Mouse (Mus musculus): ENCODE data around the gene 1700018B08Rik.

DNA sequence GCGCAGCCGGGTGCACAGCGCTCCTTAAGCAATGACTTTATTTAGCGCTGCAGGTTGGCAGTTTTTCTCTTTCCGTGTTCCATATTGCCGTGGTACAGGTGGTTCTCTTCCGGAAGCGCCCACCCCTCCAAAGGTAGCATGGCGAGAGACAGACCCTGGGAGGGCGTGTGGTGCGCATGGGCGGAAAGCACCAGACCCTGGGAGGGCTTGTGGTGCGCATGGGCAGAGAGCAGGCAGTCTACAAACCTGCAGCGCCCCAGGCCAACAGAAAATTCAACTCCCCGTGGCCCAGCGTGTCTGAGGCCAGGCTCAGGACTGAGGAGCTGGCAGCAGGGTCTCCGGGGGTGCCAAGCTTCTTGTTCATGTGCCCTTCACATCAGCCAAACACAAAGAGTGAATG, 26.7 kb upstream of the 1700018B08Rik start:
- TF ChIP-seq CTCF (IDR thresholded peaks at IDR 0.05; ENCODE audit: low read depth) (no peak), EP300 (IDR thresholded peaks at IDR 0.05; ENCODE audit: low read depth) (no peak)

Measured in liver, embryonic 14.5 days (tissue).